Mouse (Mus musculus): ENCODE results near the gene Wdr13. TPM values are rescaled to one million over a fixed set of nuclear protein-coding genes. Genes with fewer than 3 reads are reported as not detected.
A peak's percentile ranks its signal among the peaks of the same experiment; 100 is the strongest.

The Wdr13 gene
- polyA plus RNA-seq (2016; fragmentation: Nextera tagmentation; extraction: Ambion mirVana), result 23.1 and 23.6 TPM in 2 replicates

- peak within 1 kb of the TSS; percentile 51 for H3K4me2 ChIP-seq (replicated peaks)
- H3K4me1 ChIP-seq, result no peaks in the 10 kb centered on the region
- peak within 1 kb of the TSS; percentile 48 for H3K9ac ChIP-seq
- no peaks in the 10 kb centered on the region for H3K9me3 ChIP-seq
- H3K4me3 ChIP-seq, result peak within 1 kb of the TSS; percentile 51
- no peaks in the 10 kb centered on the region for H3K27me3 ChIP-seq
- peak within 1 kb of the TSS; percentile 88 for H3K27ac ChIP-seq
- ATAC-seq (ENCODE audit: insufficient number of reproducible peaks, insufficient read depth, low FRiP score, low TSS enrichment), result peak; percentile 73
- 15% methylated on average over 39 of the region's 40 CpGs for WGBS
- H3K36me3 ChIP-seq, result peaks cover 10% of the 10 kb centered on the region; the same call in 1 of the 2 replicates
Measured at GRCm38 (mm10) chrX:8132017-8132976, at the start of gene Wdr13. Wdr13 (minus strand) TSS chrX:8132892.

DNA sequence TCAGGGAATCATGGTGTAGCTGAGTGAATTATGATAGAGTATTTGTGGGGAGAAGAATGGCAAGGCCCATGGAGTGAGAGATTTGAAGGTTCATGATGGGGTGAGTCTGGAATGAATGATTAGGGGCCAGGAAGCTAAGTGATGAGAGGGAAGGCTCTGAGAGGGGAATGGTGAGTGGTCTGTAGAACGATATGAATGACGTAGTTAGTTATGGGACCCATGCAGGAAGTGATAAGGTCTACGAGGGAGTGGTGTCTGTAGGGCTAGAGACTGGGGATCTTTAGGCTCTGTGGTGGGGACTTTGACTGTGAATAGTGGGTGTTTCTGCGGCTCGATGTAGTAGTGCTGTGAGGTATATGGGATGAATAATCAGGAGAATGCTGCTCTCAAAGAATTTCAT lies 47.0 kb upstream of the Wdr13 start:
- Histone ChIP-seq H3K27ac (no peak overlapping the region), H3K36me3 (no peaks in the 10 kb centered on the region), H3K9ac (no peak overlapping the region), H3K9me3 (no peaks in the 10 kb centered on the region), H3K4me3 (no peak overlapping the region), H3K27me3 (no peaks in the 10 kb centered on the region), H3K4me1 (no peaks in the 10 kb centered on the region), H3K4me2 (replicated peaks) (no peak overlapping the region)
- 74% methylated on average over 5 of the region's 5 CpGs for WGBS
- no peak for ATAC-seq (ENCODE audit: insufficient number of reproducible peaks, insufficient read depth, low FRiP score, low TSS enrichment)

GRCm38 (mm10) chrX:8178871-8179270 lies 46.2 kb upstream of the Wdr13 start:
- ATAC-seq (ENCODE audit: insufficient number of reproducible peaks, insufficient read depth, low FRiP score, low TSS enrichment), result no peak
- H3K9me3 ChIP-seq, result no peaks in the 10 kb centered on the region
- no peaks in the 10 kb centered on the region for H3K27me3 ChIP-seq
- H3K4me3 ChIP-seq, result no peak overlapping the region
- H3K36me3 ChIP-seq, result no peaks in the 10 kb centered on the region
- no peak overlapping the region for H3K27ac ChIP-seq
- no peak overlapping the region for H3K9ac ChIP-seq
- H3K4me1 ChIP-seq, result no peaks in the 10 kb centered on the region
- WGBS, result 95% methylated on average over 2 of the region's 2 CpGs
- no peak overlapping the region for H3K4me2 ChIP-seq (replicated peaks)

DNA sequence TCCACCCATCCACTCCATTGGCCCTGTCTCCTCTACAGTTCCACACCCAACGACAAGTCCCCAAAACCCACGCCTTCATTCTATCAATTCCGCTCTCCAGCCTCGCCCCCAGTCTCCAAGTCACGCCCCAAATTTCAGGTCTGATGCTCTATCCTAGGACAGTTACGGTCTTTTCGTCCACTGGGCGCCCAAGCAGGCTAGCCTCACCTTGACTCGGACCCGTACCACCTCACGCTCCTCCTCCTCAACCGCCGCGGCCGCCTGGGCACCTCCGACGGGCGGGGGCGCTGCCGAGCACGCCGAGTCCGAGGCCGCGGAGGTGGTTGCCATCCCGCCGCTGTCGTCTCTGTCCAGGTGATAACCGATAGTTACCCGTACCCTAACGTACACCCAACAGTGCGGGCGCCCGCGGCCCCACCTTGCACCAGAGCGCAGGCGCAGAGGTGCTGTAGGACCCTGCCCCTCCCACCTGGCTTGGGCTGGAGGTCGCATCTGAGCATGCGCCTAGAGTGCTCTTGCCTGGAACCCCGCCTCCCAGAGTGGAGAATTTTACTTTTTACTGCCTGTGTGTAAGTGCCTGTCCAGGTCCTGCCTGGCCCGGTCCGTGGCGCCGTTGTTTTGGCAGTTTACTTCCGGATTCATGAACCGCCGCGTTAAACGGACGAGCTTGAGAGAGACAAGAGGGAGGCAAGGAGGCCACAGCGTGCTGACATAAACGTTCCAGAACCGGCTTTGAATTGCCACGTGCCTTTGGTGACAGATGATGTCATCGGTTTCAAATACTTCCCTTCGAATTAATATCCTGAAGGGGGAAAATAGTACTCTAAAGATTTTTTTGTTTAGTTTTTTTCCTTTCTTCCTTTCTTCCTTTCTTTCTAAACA lies 43.1 kb upstream of the Wdr13 start, which contains the start of gene Tbc1d25:
TSS of gene Tbc1d25 (minus strand) at position 678 of the 882 bp plus-strand sequence.
- no peaks in the 10 kb centered on the region for H3K4me1 ChIP-seq

DNA sequence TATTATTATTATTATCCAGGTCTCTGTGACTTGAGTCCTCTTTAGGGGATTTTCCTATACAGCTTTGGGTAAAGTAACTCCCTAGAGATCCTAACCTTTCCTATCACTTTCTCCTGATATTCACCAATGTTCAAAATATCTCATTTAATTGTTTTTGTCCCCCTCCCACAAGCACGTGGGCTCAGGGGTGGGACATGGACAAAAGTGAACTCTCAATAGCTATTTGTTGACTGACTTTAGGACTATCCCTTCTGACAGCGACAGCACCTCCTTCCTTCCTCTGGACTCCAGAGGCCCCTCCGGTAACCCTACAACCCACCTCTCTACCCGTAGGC lies 42.4 kb upstream of the Wdr13 start:
- peak overlapping the region; percentile 45 for H3K4me2 ChIP-seq (replicated peaks)
- H3K9ac ChIP-seq, result peak overlapping the region; percentile 36
- WGBS, result 28% methylated on average over 4 of the region's 4 CpGs
- H3K27me3 ChIP-seq, result no peaks in the 10 kb centered on the region
- H3K27ac ChIP-seq, result no peak overlapping the region
- no peaks in the 10 kb centered on the region for H3K36me3 ChIP-seq
- ATAC-seq (ENCODE audit: insufficient number of reproducible peaks, insufficient read depth, low FRiP score, low TSS enrichment), result no peak
- no peaks in the 10 kb centered on the region for H3K4me1 ChIP-seq
- peak overlapping the region; percentile 56 for H3K4me3 ChIP-seq
- H3K9me3 ChIP-seq, result no peaks in the 10 kb centered on the region

More for the DNA sequence above, 43.1 kb upstream of the Wdr13 start, which contains the start of gene Tbc1d25:
- Histone ChIP-seq H3K27ac (no peak within 1 kb of the TSS), H3K36me3 (no peaks in the 10 kb centered on the region), H3K9ac (peak within 1 kb of the TSS; percentile 36), H3K4me3 (peak within 1 kb of the TSS; percentile 56), H3K27me3 (no peaks in the 10 kb centered on the region), H3K4me2 (replicated peaks) (peak within 1 kb of the TSS; percentile 45), H3K9me3 (no peaks in the 10 kb centered on the region)
- WGBS, result 16% methylated on average over 56 of the region's 56 CpGs
- peak; percentile 96 for ATAC-seq (ENCODE audit: insufficient number of reproducible peaks, insufficient read depth, low FRiP score, low TSS enrichment)

DNA sequence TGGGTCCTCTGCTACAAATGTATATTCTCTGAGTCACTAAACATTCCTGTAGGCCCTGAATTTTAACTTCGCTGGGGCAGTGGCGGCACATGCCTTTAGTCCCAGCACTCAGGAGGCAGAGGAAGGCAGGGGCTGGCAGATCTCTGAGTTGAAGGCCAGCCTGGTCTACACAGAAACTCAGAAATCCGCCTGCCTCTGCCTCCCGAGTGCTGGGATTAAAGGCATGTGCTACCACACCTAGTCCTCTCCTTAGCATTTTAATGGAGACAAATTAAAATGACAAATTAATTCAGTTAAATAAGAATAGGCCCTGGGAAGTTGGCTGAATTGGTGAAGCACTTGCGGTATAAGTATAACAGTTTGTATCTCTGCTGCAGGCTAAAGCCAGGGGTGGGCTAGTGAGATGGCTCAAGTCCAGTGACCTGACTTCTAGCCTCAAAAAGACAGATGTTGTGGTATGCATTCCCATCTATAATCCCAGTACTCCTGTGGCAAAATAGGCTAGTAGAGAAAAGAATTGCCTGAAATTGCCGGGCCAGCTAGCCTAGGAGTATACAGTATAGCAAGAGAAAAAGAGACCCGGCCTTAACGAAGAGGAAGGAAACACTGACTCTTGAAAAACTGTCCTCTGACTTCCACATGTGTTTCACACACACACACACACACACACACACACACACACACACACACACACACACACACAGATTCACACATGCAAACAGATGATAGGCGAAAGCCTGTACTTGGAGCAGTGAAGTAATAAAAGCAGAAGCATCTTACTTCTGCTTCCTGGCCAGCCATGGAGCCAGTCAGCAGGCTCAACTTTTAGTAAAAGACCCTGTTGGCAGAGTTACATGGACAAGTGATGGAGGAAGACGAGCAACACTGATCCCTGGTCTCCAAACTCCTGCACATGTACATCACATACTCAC lies 35.3 kb upstream of the Wdr13 start:
- H3K4me3 ChIP-seq, result no peak overlapping the region
- no peaks in the 10 kb centered on the region for H3K9me3 ChIP-seq
- peaks cover 2% of the 10 kb centered on the region; the same call in 1 of the 2 replicates for H3K36me3 ChIP-seq
- H3K4me1 ChIP-seq, result no peaks in the 10 kb centered on the region
- H3K9ac ChIP-seq, result no peak overlapping the region
- ATAC-seq (ENCODE audit: insufficient number of reproducible peaks, insufficient read depth, low FRiP score, low TSS enrichment), result no peak
- H3K27me3 ChIP-seq, result no peaks in the 10 kb centered on the region
- no peak overlapping the region for H3K4me2 ChIP-seq (replicated peaks)
- H3K27ac ChIP-seq, result no peak overlapping the region
- WGBS, result 93% methylated on average over 10 of the region's 10 CpGs

- H3K9ac ChIP-seq, result no peak overlapping the region
- 85% methylated on average over 4 of the region's 4 CpGs for WGBS
- no peak overlapping the region for H3K4me3 ChIP-seq
- H3K4me1 ChIP-seq, result no peaks in the 10 kb centered on the region
- no peaks in the 10 kb centered on the region for H3K9me3 ChIP-seq
- no peaks in the 10 kb centered on the region for H3K27me3 ChIP-seq
- peaks cover 2% of the 10 kb centered on the region; the same call in 1 of the 2 replicates for H3K36me3 ChIP-seq
- ATAC-seq (ENCODE audit: insufficient number of reproducible peaks, insufficient read depth, low FRiP score, low TSS enrichment), result no peak
- H3K4me2 ChIP-seq (replicated peaks), result no peak overlapping the region
- H3K27ac ChIP-seq, result no peak overlapping the region
Measured at GRCm38 (mm10) chrX:8164471-8164870, 31.8 kb upstream of the Wdr13 start.

GRCm38 (mm10) chrX:8163076-8163475 lies 30.4 kb upstream of the Wdr13 start:
- Histone ChIP-seq H3K4me3 (no peak overlapping the region), H3K9ac (no peak overlapping the region), H3K36me3 (peaks cover 2% of the 10 kb centered on the region; the same call in 1 of the 2 replicates), H3K9me3 (no peaks in the 10 kb centered on the region), H3K4me1 (no peaks in the 10 kb centered on the region), H3K4me2 (replicated peaks) (no peak overlapping the region), H3K27me3 (no peaks in the 10 kb centered on the region), H3K27ac (no peak overlapping the region)
- ATAC-seq (ENCODE audit: insufficient number of reproducible peaks, insufficient read depth, low FRiP score, low TSS enrichment), result no peak
- 93% methylated on average over 5 of the region's 5 CpGs for WGBS

GRCm38 (mm10) chrX:8145153-8145991 lies 12.7 kb upstream of the Wdr13 start, which contains the start of gene Rbm3:
Rbm3 (minus strand) TSS chrX:8145880.
- Histone ChIP-seq H3K4me1 (no peaks in the 10 kb centered on the region), H3K4me3 (peak within 1 kb of the TSS; percentile 59), H3K36me3 (peaks cover 14% of the 10 kb centered on the region), H3K27ac (peak within 1 kb of the TSS; percentile 97), H3K27me3 (no peaks in the 10 kb centered on the region), H3K9ac (peak within 1 kb of the TSS; percentile 77), H3K4me2 (replicated peaks) (peak within 1 kb of the TSS; percentile 83), H3K9me3 (no peaks in the 10 kb centered on the region)
- whole genome bisulfite sequencing, result 21% methylated on average over 57 of the region's 65 CpGs
- peak; percentile 91 for ATAC-seq (ENCODE audit: insufficient number of reproducible peaks, insufficient read depth, low FRiP score, low TSS enrichment)

DNA sequence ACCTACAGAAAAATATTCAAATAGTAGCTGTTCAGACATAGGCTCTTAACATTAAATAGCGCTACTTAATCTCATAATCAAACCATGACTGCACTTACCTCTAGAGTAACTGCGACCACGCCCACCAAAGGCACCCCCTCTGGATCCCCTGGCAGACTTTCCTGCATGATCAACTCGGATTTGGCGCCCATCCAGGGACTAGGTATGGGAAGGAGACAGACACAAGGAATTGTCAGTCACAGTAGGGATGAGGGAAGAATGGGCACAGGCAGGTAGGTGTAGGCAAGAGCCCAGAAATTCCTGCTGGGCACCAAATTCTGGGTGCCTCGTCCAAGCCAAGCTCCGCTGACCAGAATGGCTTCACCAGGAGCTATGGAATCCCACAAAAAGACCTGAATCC lies 11.1 kb upstream of the Wdr13 start:
- H3K27me3 ChIP-seq, result no peaks in the 10 kb centered on the region
- peak overlapping the region; percentile 77; the same call in 1 of the 2 replicates for H3K9ac ChIP-seq
- ATAC-seq (ENCODE audit: insufficient number of reproducible peaks, insufficient read depth, low FRiP score, low TSS enrichment), result no peak
- peak overlapping the region; percentile 59 for H3K4me3 ChIP-seq
- H3K36me3 ChIP-seq, result peaks cover 14% of the 10 kb centered on the region
- H3K4me2 ChIP-seq (replicated peaks), result peak overlapping the region; percentile 83
- WGBS, result 79% methylated on average over 7 of the region's 7 CpGs
- H3K4me1 ChIP-seq, result no peaks in the 10 kb centered on the region
- no peak overlapping the region for H3K27ac ChIP-seq
- no peaks in the 10 kb centered on the region for H3K9me3 ChIP-seq
